Mouse (Mus musculus) heart, postnatal 0 days (tissue): ENCODE results near the gene Gpr155. TPM values are rescaled to one million over a fixed set of nuclear protein-coding genes. Genes with fewer than 3 reads are reported as not detected.

Source experiments
- ATAC-seq: fragments of 200-750 bp; cut with Nextera tagmentation; 2 replicates; pipeline ENCODE4 v1.8.0; 2017; ENCODE audit warnings: low read depth, moderate number of reproducible peaks, moderate library complexity; ENCODE audit not compliant: insufficient read depth
- DNase-seq: peaks from one replicate; pipeline ENCODE4 v3.0.0-alpha.2; 2016; ENCODE audit warnings: low spot score
- H3K27ac ChIP-seq: fragments of 300-500 bp; sonication (generic); 2 replicates; pipeline ENCODE4 v1.5.1; 2014; ENCODE audit warnings: low read depth, mild to moderate bottlenecking
- H3K27me3 ChIP-seq: fragments of 300-500 bp; sonication (generic); 2 replicates; pipeline ENCODE4 v1.6.1; 2014; ENCODE audit warnings: low read length, mixed read lengths; ENCODE audit not compliant: control insufficient read depth, insufficient read depth
- H3K36me3 ChIP-seq: fragments of 300-500 bp; sonication (generic); replicated peaks from 2 replicates; pipeline ENCODE4 v1.6.1; 2014; ENCODE audit warnings: low read length, mixed read lengths; ENCODE audit not compliant: control insufficient read depth, insufficient read depth
- H3K4me1 ChIP-seq: fragments of 300-500 bp; sonication (generic); 2 replicates; pipeline ENCODE4 v1.6.1; 2014; ENCODE audit warnings: antibody characterized with exemption; ENCODE audit not compliant: control insufficient read depth, insufficient read depth
- H3K4me2 ChIP-seq: fragments of 300-500 bp; sonication (generic); 2 replicates; pipeline ENCODE4 v1.6.1; 2014; ENCODE audit warnings: low read depth, mild to moderate bottlenecking, low read length, moderate library complexity
- H3K4me3 ChIP-seq: fragments of 300-500 bp; sonication (generic); 2 replicates; pipeline ENCODE4 v1.5.1; 2014; ENCODE audit warnings: low read depth, low read length
- H3K9ac ChIP-seq: fragments of 300-500 bp; sonication (generic); replicated peaks from 2 replicates; pipeline ENCODE4 v1.6.1; 2014; ENCODE audit warnings: low read depth, low read length, mixed read lengths
- H3K9me3 ChIP-seq: fragments of 300-500 bp; sonication (generic); replicated peaks from 2 replicates; pipeline ENCODE4 v1.6.1; 2016; ENCODE audit warnings: low read length; ENCODE audit not compliant: control insufficient read depth
- CTCF ChIP-seq: IDR thresholded peaks from 2 replicates; pipeline ENCODE4 v1.5.1; 2016; ENCODE audit warnings: antibody characterized with exemption, control low read depth, low read depth
- EP300 ChIP-seq: IDR thresholded peaks from 2 replicates; pipeline ENCODE4 v1.6.1; 2016; ENCODE audit warnings: antibody characterized with exemption, low read depth
- WGBS: fragments of 180-500 bp; shearing (Covaris S2); extraction: QIAGEN DNeasy Blood & Tissue Kit; methylation state at CpG from one replicate; pipeline ENCODE4 v1.1.7; 2014; 5-methylcytosine and 5-hydroxymethylcytosine counted together
- polyA plus RNA-seq: library from polyadenylated mRNA; unstranded; fragments of >200 nt; fragmentation: Nextera tagmentation; extraction: Ambion mirVana; gene quantifications from 2 replicates; pipeline ENCODE4 v1.2.1, GENCODE M21; 2015
- total RNA-seq: library from RNA; depleted of rRNA; stranded (reverse); fragments of >200 nt; gene quantifications from 2 replicates; pipeline ENCODE4 v1.2.3, GENCODE M21; 2014; ENCODE audit warnings: low replicate concordance

Gene Gpr155
- total and polyA plus RNA-seq, 2 experiments from 2014 or later, result 8.5 to 11.3 TPM

DNA sequence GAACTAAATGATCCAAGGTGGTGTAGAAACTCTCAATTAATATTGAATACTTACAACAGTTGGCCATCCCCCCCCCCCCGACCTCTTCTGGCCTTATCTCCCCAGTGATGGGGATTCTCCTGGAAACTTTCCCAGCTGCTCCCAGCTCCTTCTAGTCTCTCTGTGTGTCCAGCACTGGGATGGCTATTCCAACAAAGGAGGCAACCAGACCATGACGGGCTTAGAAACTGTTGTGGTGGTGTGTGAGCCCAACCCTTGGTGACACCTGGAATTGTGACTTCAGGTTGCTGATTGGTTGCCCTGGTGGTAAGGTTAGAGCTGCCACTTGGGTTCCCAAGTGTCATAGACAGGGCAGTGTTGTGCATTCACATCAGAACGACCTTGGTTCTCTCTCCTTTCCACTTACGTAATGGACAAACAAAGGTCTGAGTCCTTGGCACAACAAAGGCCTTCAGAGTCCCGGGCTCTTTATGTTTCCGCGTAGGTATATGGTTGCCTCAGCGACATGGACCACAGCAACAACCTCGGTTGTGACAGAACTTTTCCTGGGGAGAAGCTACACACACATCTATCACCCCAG, 20.1 kb upstream of the Gpr155 start:
- ATAC-seq (no peak), DNase-seq (no peak)
- no peak overlapping the region for H3K9ac ChIP-seq
- H3K36me3 ChIP-seq, result no peaks in the 10 kb centered on the region
- H3K4me3 ChIP-seq, result no peak overlapping the region
- no peaks in the 10 kb centered on the region for H3K9me3 ChIP-seq
- no peaks in the 10 kb centered on the region for H3K4me1 ChIP-seq
- 78% methylated on average over 9 of the region's 9 CpGs for WGBS
- TF ChIP-seq CTCF (no peak), EP300 (no peak)
- H3K4me2 ChIP-seq, result no peak overlapping the region
- no peak overlapping the region for H3K27ac ChIP-seq
- no peaks in the 10 kb centered on the region for H3K27me3 ChIP-seq

DNA sequence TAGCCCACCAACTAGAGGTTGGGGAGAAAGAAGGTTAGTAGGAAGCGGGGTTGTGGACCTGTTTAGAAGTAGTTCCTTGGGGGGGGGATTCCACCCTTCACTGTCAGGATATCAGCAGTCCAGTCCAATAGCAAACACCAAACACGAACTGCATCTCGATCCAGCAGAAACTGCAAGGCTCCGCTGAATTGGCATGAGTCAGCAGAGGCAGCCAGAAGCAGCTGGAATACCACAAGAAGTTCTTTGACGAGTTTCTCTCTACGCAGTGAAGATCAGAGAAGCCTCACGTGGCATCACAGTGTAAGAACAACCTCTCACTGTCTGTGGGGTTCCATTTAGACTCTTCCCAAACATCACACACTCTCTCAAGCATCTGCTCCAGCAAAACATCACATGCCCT, 18.6 kb upstream of the Gpr155 start:
- WGBS, result 83% methylated on average over 7 of the region's 7 CpGs
- ATAC-seq (no peak), DNase-seq (no peak)
- H3K4me1 ChIP-seq, result no peaks in the 10 kb centered on the region
- H3K4me2 ChIP-seq, result no peak overlapping the region
- H3K27ac ChIP-seq, result no peak overlapping the region
- no peak overlapping the region for H3K9ac ChIP-seq
- H3K9me3 ChIP-seq, result no peaks in the 10 kb centered on the region
- TF ChIP-seq CTCF, result no peak
- no peak for TF ChIP-seq EP300
- no peak overlapping the region for H3K4me3 ChIP-seq
- no peaks in the 10 kb centered on the region for H3K36me3 ChIP-seq
- no peaks in the 10 kb centered on the region for H3K27me3 ChIP-seq

DNA sequence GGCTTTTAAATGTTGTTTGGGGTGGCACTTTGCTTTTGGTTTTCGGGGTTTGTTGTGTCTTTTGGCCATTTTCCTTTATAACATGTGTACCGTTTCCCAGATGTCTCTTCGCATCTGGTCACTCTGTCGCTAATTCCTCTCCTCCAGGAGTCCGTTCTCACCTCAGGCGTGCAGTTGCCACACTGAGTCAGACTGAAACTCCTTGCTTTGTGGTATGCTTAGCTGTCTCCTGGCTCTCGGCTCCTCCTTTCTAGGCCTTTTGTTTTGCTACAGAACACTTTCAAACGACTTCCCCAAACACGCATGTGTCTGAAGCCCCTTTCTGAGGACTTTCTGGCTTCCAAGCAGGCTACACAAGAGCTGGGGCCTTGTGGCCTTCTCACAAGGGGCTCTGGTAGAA, 18.1 kb upstream of the Gpr155 start:
- no peak overlapping the region for H3K4me2 ChIP-seq
- H3K4me3 ChIP-seq, result no peak overlapping the region
- no peaks in the 10 kb centered on the region for H3K9me3 ChIP-seq
- no peaks in the 10 kb centered on the region for H3K36me3 ChIP-seq
- TF ChIP-seq EP300 (no peak), CTCF (no peak)
- no peaks in the 10 kb centered on the region for H3K27me3 ChIP-seq
- no peak overlapping the region for H3K9ac ChIP-seq
- H3K27ac ChIP-seq, result no peak overlapping the region
- DNase-seq, result no peak
- WGBS, result 77% methylated on average over 9 of the region's 9 CpGs
- no peaks in the 10 kb centered on the region for H3K4me1 ChIP-seq
- ATAC-seq, result no peak

DNA sequence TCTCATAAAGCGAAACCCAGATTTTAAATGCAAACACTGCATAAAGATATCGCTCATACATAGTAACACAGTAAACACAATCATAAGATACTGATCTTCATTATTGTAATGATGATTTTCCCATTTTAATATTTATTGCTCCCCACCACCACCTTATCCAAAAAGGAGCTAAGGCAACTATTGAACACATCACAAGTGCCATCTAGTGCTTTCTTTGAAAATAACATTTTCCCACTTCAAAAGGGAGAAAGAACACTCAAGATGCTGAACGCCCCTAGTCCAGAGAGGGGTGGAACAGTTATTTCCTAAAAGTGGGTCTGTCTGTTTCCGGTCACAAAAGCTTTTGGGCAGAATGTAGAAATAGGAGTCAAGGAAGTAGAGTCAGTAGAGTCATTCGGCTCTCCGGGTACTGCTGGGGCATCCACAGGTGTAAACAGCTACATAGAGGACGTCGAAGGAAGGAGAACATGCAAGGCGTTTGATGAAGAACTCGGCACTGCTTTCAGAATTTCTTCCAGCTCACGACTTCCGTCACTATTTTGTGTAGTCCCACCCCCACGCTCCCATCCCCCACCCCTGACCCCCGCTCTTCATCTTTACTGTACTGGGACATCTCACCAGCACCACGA, 17.1 kb upstream of the Gpr155 start:
- 70% methylated on average over 15 of the region's 15 CpGs for WGBS
- TF ChIP-seq CTCF (peak; percentile 34; the same call in 1 of the 2 replicates), EP300 (no peak)
- Histone ChIP-seq H3K4me2 (no peak overlapping the region), H3K9ac (no peak overlapping the region), H3K9me3 (no peaks in the 10 kb centered on the region), H3K4me3 (no peak overlapping the region), H3K27me3 (no peaks in the 10 kb centered on the region), H3K4me1 (no peaks in the 10 kb centered on the region), H3K36me3 (no peaks in the 10 kb centered on the region), H3K27ac (no peak overlapping the region)
- no peak for DNase-seq
- ATAC-seq, result no peak

DNA sequence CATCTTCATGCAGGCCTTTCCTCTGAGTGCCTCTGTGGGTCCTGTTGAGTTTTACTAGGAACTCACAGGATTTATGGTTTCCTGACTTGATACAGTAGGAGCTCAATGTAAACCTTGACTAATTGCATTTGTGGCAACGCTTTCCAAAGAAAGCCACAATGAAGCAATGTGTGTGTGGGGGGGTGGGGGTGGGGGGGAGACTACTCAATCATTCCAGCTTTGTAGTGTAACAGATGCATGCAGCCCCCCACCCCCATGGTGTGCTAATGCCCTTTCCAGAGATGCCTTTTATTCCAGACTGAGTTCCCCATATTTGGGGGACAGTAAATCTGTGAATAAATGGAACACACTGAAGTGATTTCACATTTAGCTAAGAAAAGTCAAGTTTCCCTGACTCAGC, 15.3 kb upstream of the Gpr155 start:
- no peaks in the 10 kb centered on the region for H3K27me3 ChIP-seq
- no peak for DNase-seq
- H3K9ac ChIP-seq, result no peak overlapping the region
- H3K4me2 ChIP-seq, result no peak overlapping the region
- ATAC-seq, result no peak
- H3K36me3 ChIP-seq, result no peaks in the 10 kb centered on the region
- no peak overlapping the region for H3K4me3 ChIP-seq
- WGBS, result 43% methylated on average over 1 of the region's 1 CpGs
- TF ChIP-seq EP300, result no peak
- TF ChIP-seq CTCF, result no peak
- no peaks in the 10 kb centered on the region for H3K4me1 ChIP-seq
- H3K9me3 ChIP-seq, result no peaks in the 10 kb centered on the region
- H3K27ac ChIP-seq, result no peak overlapping the region

DNA sequence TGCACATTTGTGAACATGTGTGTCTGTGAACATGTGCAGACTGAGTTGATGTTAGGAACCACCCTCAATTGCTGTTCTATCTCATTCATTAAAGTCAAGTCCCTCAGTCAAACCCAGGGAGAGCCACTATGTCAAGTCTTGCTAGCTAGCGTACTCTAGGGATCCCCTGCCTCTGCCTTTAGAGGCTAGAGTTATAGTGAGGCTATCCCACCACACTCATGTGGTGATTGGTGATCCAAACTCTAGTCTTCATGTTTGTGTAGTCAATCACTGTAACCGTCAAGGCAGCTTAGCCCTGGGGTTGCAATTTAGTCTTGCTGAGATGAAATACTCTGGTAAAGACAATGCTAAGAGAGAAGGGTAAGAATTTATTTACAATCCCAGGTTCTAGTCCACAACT, 11.1 kb upstream of the Gpr155 start:
- Histone ChIP-seq H3K9ac (no peak overlapping the region), H3K4me1 (no peaks in the 10 kb centered on the region), H3K4me2 (no peak overlapping the region), H3K27me3 (no peaks in the 10 kb centered on the region), H3K4me3 (no peak overlapping the region), H3K27ac (no peak overlapping the region), H3K9me3 (no peaks in the 10 kb centered on the region), H3K36me3 (no peaks in the 10 kb centered on the region)
- DNase-seq, result no peak
- no peak for TF ChIP-seq CTCF
- TF ChIP-seq EP300, result no peak
- ATAC-seq, result no peak
- 82% methylated on average over 2 of the region's 2 CpGs for WGBS
